Mouse (Mus musculus) ES-Bruce4 (cell line): ENCODE data around the gene Kif6.

ENCODE experiments used
- CTCF ChIP-seq: IDR thresholded peaks from one replicate; pipeline ENCODE4 v1.8.1; 2011; ENCODE audit warnings: low read depth, low read length
- POLR2A ChIP-seq: IDR thresholded peaks from one replicate; pipeline ENCODE4 v1.8.1; 2011; ENCODE audit warnings: low read length; ENCODE audit not compliant: insufficient read depth

DNA sequence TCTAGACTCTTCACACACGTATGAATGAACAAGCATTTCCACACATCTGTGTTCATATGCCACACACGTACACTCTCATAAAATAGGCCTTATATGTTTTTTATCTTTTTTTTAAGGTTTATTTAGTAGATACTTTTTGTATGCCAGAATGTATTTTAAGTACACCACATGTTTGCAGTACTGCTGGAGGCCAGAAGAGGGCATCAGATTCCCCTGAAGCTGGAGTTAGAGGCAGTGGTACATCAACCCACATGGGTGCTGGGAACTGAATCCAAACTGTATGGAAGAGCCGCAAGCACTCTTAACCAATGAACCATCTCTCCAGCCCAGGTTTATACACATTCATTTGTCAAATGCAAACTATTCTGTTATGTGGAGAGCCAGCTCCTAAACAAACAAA, 179.0 kb downstream of the Kif6 start:
- TF ChIP-seq CTCF = peak; percentile 29
- no peak for TF ChIP-seq POLR2A
